Mouse (Mus musculus): ENCODE measurements around the gene Zfand6. TPM values are rescaled to one million over a fixed set of nuclear protein-coding genes. Genes with fewer than 3 reads are reported as not detected.

The Zfand6 gene
- 100 to 1,000 TPM; 128 to 258 (median 201) TPM for total RNA-seq (2018; cell fraction: chromatin; rRNA removed)
- total RNA-seq (2018; cell fraction: cytosol; rRNA removed) = 10 to 100 TPM; 51.3 to 94.8 (median 82.6) TPM
- 100 to 1,000 TPM; 128 to 273 (median 176) TPM for total RNA-seq (2018; cell fraction: nucleus; rRNA removed)
- polyA plus RNA-seq (2018) = 74.4 to 111 TPM (median 77.4 TPM) in 3 replicates

DNA sequence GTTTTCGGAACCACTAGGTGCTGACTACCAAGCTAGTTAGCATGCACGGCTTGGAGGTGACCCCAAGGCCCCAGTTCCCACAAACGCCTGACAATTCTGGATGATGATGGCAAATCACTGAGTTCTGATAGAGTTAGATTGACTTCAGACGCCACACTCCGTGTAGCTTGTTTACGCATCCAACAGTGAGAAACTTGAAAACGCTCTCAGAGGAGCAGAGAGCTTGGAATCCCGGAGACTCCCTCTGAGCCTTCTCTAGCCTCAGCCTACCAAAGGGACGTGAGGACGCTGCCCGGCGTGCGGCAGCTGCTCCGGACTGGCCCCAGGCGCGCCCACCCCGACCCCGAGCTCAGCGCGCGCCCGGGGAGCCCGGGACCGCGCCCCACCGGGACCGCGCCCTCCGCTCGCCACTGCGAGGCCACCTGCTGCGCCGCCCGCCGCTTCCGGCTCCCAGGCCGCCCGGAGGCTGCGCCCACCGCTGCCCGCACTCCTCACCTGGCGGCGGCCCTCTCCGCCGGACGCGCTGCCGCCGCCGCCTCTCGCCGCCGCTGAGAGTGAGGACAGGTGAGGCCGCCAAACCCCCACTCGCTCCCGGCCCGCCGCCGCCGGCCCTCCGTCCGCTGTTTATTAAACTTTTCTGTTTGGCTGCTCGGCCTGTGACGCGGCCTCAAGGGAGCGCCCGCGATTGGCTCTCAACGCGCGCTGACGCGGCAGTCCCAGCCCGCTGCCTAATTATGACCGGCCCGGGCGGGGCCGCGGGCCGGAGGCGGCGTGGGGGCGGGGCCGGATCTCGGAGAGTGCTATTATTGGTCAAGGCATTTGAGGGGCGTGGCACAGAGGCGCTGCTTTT lies at the start of gene Zfand6:
Gene Zfand6 (minus strand): TSS at position 709 of the 850 bp plus-strand sequence.
- WGBS (ENCODE audit: missing documents) = under 1% methylated on average over 41 of the region's 87 CpGs
- peak within 1 kb of the TSS; percentile 79 for H3K27ac ChIP-seq
- peak within 1 kb of the TSS; percentile 79 for H3K4me3 ChIP-seq (ENCODE audit: inconsistent target)
- H3K79me2 ChIP-seq (ENCODE audit: inconsistent target) = peaks cover 46% of the 10 kb centered on the region
- no peaks in the 10 kb centered on the region for H3K36me3 ChIP-seq (ENCODE audit: inconsistent target)

DNA sequence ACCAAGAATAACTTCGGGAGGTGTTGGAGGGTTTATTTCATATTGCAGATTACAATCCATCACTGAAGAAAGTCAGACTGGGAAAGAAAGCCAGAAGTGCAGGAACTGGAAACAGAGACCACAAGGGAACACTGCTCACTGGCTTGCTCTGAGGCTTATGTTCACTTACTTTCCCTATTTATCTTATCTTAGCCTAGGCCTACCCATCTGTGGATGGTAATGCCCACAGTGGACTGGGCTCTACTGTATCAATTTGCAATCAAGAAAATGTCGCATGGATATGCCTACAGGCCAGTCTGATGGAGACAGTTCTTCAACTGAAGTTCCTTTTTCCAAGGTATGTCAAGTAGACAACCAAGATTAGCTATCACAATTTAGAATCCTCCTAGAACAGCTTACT lies 47.0 kb upstream of the Zfand6 start:
- 100% methylated on average over 2 of the region's 2 CpGs for WGBS (ENCODE audit: missing documents)
- Histone ChIP-seq H3K36me3 (ENCODE audit: inconsistent target) (no peaks in the 10 kb centered on the region), H3K79me2 (ENCODE audit: inconsistent target) (no peaks in the 10 kb centered on the region), H3K4me3 (ENCODE audit: inconsistent target) (no peak overlapping the region), H3K27ac (no peak overlapping the region)

DNA sequence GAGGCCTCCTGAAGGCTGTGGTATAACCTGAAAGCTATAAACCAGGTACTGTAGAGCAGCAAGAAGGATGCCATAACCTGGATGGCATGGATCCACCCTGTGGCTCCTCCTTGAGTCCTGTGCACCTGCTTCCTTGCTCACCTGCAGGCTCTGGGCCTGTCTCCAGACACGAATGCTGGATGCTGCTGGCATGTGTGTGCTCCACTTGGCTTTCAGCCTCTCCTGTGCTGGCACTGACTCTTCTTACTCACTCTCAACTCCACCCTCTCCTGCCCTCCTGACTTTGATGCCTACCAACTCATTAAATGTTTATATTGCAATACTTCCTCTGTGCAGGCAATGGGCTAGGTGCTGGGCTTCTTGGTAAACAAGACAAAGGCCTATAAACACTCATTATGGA lies 43.3 kb upstream of the Zfand6 start:
- no peaks in the 10 kb centered on the region for H3K36me3 ChIP-seq (ENCODE audit: inconsistent target)
- H3K79me2 ChIP-seq (ENCODE audit: inconsistent target) = no peaks in the 10 kb centered on the region
- H3K27ac ChIP-seq = no peak overlapping the region
- H3K4me3 ChIP-seq (ENCODE audit: inconsistent target) = no peak overlapping the region
- WGBS (ENCODE audit: missing documents) = 71% methylated on average over 1 of the region's 1 CpGs

DNA sequence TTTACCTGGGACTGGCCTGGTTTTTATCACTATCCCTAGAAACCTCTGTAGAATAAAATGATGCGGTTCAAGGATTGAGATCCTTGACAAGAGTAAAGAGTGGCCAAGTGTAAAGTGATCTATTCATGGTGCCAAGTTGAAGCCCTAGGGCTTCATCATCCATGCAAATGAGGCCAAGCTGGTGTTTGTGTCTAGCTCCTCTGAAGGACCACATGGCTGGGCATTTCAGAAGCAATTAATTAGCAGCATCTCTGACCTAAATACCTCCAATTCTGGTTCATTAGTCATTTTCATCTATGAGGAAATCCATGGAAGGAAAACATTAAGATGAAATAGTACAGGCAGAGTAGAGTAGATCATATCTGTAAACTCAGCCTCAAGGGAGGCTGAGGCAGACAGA lies 42.3 kb upstream of the Zfand6 start:
- H3K36me3 ChIP-seq (ENCODE audit: inconsistent target) = no peaks in the 10 kb centered on the region
- H3K4me3 ChIP-seq (ENCODE audit: inconsistent target) = no peak overlapping the region
- WGBS (ENCODE audit: missing documents) = 88% methylated on average over 1 of the region's 1 CpGs
- no peaks in the 10 kb centered on the region for H3K79me2 ChIP-seq (ENCODE audit: inconsistent target)
- no peak overlapping the region for H3K27ac ChIP-seq

DNA sequence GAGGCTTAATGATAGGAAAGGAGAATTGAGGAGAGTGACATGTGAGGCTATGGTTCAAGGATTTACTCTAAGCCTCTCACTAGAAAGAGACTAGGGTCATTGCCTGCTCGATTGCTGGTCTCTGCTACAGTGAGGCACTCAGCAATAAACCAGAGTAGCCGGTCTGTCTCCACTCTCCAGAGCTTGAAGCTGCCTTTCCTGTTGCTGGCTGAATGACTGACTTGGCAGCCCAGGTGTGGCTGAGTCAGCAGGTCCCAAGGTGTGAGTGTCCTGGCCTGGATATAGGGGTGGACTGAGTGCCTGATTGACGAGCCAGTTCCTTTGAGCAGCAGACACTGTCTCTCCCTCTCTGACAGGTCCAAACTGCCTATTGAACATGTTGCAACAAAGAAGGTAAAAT lies 41.3 kb upstream of the Zfand6 start:
- Histone ChIP-seq H3K27ac (no peak overlapping the region), H3K79me2 (ENCODE audit: inconsistent target) (no peaks in the 10 kb centered on the region), H3K36me3 (ENCODE audit: inconsistent target) (no peaks in the 10 kb centered on the region), H3K4me3 (ENCODE audit: inconsistent target) (no peak overlapping the region)
- WGBS (ENCODE audit: missing documents) = 86% methylated on average over 3 of the region's 3 CpGs

DNA sequence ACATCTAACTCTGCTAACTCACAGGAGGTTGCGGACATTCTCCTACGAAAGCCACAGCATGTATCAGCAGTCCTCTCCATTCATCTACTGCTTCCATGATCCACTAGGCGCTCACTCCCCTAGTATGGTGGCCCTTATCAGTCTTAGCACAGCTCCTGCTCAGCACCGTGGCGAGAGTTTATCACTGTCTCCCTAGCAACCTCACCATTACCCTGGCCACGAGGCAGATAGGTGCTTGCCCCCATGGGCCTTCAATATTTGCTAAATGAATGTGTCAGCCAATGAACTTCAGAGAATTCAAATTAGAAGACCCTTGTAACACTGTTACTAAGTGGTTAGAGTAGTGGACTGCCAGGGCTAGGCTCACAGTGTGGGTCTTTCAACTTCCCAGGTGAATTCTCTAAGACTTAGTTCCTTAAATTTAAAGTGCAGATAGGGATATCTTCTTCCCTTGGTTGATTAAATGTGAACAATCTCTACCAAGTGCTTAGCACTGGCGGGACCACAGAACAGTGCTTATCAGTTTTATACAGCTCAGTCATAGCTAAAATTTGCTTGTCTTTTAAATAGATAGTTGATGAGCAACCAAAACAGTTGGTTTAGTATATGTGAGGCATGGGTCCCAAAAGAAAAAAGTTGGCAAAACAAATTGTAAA lies 33.2 kb upstream of the Zfand6 start:
- WGBS (ENCODE audit: missing documents) = 88% methylated on average over 7 of the region's 7 CpGs
- no peak overlapping the region for H3K27ac ChIP-seq
- H3K79me2 ChIP-seq (ENCODE audit: inconsistent target) = no peaks in the 10 kb centered on the region
- H3K4me3 ChIP-seq (ENCODE audit: inconsistent target) = no peak overlapping the region
- no peaks in the 10 kb centered on the region for H3K36me3 ChIP-seq (ENCODE audit: inconsistent target)

DNA sequence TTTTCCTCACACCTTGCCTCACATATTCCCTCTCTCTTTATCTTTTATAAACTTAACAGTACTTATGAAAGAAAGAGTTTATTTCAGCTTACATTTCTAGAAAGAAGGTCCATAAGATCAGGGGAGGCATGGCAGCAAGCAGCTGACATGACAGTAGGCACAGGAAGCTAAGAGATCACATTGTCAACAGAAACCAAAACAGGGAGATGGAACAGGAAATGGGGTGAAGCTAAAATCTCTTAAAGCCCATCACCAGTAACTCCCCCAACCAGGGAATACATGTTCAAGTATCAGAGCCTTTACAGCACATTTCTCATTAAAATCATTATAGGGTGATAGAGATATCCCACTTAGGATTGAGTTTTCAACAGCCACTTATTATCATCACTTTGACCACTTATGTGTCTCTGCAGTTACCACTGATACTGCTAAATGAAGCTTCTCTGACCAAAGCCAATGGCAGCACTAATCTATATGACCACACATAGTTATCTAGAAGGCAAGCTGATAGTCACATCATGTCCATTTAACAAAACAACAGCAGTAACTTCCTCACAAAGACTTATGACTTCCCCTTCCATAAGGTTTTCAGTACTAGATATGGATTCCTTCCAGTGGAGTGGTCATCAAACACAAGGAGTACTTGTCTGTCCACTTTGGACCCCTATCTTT lies 20.7 kb upstream of the Zfand6 start:
- no peaks in the 10 kb centered on the region for H3K79me2 ChIP-seq (ENCODE audit: inconsistent target)
- H3K27ac ChIP-seq = no peak overlapping the region
- H3K4me3 ChIP-seq (ENCODE audit: inconsistent target) = no peak overlapping the region
- H3K36me3 ChIP-seq (ENCODE audit: inconsistent target) = no peaks in the 10 kb centered on the region

DNA sequence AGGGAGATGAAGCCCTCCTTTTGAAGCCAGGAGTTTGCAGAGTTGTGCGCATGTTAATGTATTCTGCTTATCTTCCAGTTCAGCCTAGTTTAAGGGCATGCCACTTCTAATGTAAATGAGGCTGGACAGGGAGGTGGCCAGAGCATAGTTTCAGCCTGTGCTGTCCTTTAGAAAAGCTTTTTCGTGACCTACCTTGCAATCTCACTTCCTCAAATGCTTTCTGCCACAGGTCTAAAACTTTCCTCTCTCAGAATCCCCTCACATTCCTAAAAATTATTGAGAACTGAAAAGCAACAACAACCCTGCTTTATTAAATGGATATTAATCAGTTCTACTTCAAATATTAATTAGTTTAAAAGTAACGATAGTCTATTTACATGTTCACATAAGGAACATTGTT lies 17.1 kb upstream of the Zfand6 start:
- 81% methylated on average over 3 of the region's 3 CpGs for WGBS (ENCODE audit: missing documents)
- Histone ChIP-seq H3K36me3 (ENCODE audit: inconsistent target) (no peaks in the 10 kb centered on the region), H3K27ac (no peak overlapping the region), H3K79me2 (ENCODE audit: inconsistent target) (no peaks in the 10 kb centered on the region), H3K4me3 (ENCODE audit: inconsistent target) (no peak overlapping the region)

DNA sequence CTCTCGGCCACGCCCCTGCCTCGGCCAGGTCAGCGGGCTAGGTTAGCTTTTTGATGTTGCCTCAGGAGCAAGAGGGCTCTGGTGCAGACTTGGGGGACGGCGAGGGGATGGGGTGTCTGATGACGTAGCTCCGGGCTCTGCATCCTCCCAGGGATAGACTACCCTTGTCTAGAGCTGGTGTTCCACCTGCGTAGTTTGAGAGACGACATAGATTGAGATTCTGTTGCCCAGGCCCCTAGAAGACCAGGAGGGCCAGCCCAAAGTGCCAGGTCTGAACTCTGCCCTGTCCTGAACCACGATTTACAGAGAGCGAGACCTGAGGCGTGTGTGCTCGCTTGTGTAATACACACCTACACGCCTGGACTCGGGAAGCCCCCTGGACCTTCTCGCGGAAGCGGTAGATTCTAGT lies 346 bp upstream of the Zfand6 start:
- H3K4me3 ChIP-seq (ENCODE audit: inconsistent target) = peak overlapping the region; percentile 33
- H3K27ac ChIP-seq = no peak overlapping the region
- H3K36me3 ChIP-seq (ENCODE audit: inconsistent target) = no peaks in the 10 kb centered on the region
- 17% methylated on average over 17 of the region's 19 CpGs for WGBS (ENCODE audit: missing documents)
- peaks cover 40% of the 10 kb centered on the region for H3K79me2 ChIP-seq (ENCODE audit: inconsistent target)

DNA sequence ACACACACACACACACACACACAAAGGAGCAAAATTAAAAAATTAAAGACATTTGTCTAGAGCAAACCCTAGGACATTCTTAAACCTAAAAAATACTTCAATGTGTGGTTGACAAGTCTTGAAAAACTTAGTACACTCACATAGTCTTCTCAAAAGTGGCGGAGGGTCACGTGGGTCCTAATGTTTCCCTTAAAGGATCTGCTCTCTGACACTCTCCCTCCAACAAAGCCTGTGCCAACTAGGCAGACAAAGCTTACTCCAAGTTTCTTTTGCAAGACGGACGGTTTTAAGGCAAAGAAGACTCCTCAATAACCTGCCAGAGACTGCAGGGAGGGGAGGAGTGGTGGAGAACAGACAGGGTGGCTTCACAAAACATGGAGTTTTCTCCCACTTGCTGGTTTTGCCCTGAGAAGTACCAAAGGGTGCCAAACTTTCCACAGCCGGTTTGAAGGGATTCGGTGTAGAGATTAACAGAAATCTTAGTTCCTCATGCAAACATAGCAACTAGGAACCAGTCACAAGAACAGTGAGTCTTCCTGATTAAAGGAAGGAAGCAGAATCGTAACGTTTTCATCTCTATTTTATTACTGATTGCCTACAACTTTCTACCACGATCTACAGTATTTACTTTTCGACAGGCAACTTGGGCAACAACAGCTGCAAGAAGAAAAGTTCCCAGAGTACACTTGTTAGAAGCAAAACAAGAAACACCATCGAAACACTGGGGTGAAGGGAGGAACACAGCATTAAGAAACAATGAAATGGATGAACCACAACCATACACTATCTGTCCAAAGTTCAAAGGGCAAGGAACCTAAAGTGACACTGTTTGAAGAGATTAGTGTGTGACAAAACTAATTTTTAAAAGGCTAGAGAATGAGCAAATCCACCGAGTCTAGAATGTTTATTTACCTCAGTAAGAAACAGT lies 1.8 kb downstream of the Zfand6 start:
- Histone ChIP-seq H3K36me3 (ENCODE audit: inconsistent target) (no peaks in the 10 kb centered on the region), H3K4me3 (ENCODE audit: inconsistent target) (peak overlapping the region; percentile 79), H3K27ac (peak overlapping the region; percentile 79), H3K79me2 (ENCODE audit: inconsistent target) (peaks cover 62% of the 10 kb centered on the region)
- 13% methylated on average over 12 of the region's 12 CpGs for WGBS (ENCODE audit: missing documents)

DNA sequence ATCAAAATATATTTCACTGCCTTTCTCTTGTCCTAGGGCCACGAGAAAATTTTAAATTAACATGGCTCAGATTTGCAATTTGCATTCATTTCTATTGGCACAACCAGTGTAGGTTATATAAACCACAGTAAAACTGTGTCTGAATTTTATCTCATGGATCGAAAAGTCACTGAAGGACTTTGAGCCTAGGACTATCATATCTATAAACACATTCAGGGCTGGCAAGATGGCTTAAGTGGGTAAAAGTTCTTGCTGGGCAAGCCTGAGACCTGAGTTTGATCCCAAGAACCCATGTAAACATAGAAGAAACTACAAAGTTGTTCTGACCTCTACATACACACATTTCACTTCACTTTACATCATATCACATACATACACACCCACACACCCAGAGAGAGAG lies 3.4 kb downstream of the Zfand6 start:
- 83% methylated on average over 2 of the region's 2 CpGs for WGBS (ENCODE audit: missing documents)
- Histone ChIP-seq H3K79me2 (ENCODE audit: inconsistent target) (peaks cover 77% of the 10 kb centered on the region), H3K36me3 (ENCODE audit: inconsistent target) (no peaks in the 10 kb centered on the region), H3K27ac (no peak overlapping the region), H3K4me3 (ENCODE audit: inconsistent target) (no peak overlapping the region)

DNA sequence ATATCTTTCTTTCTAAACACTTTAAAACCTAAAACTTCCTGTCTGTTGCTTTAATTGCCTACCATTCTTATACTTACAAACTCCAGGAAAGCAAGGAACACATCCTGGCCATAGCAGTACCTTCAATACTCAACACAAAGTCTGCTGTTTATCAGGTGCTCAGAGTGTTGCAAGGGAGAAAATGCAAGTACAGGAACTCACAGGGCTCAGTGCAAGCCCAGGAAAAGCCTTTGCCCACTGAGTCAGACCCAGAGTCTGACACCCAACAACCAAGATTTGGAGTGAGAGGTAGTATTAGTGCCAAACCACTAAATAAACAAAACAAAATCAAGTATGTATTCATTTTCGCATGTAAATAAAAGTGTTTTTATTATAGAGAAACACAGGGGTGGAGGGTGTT lies 5.1 kb downstream of the Zfand6 start:
- H3K36me3 ChIP-seq (ENCODE audit: inconsistent target) = no peaks in the 10 kb centered on the region
- H3K79me2 ChIP-seq (ENCODE audit: inconsistent target) = peaks cover 94% of the 10 kb centered on the region
- 89% methylated on average over 1 of the region's 1 CpGs for WGBS (ENCODE audit: missing documents)
- no peak overlapping the region for H3K27ac ChIP-seq
- no peak overlapping the region for H3K4me3 ChIP-seq (ENCODE audit: inconsistent target)

DNA sequence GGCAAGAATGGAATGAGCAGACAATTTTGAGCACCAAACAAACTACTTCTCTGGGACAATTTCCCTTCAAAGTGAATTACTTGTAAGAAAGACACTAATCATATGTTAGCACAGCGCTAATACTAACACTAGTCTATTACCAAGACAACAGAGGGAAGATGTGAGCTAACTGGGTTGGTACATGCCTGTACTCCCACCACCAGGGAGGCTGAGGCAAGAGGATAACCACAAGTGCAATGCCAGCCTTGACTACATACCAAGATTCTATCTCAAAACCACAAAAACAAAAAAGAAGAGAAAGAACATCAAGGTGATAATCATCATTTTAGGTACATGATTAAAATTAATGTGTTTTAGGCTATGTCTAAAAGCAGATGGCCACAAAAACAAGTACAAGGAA lies 8.2 kb downstream of the Zfand6 start:
- H3K36me3 ChIP-seq (ENCODE audit: inconsistent target) = no peaks in the 10 kb centered on the region
- H3K27ac ChIP-seq = no peak overlapping the region

DNA sequence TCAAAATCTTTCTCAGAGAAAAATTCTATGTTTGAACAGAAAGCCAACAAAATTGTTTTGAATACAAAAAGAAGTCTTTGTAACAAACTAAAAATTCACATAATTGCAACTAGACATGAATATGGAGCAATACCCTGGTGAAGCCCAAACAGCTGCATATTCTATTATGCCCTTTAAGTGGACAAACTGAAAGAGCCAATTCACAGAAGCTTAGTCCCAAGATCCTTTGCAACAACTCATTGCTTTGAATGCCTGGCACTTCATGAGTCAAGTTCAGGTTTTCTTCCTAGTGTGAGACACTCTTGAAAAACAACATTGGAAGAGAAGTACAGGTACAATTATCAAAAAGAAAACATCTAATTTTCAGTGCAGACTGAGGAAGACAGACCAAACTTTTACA lies 8.8 kb downstream of the Zfand6 start:
- Histone ChIP-seq H3K36me3 (ENCODE audit: inconsistent target) (no peaks in the 10 kb centered on the region), H3K27ac (no peak overlapping the region)

More for the DNA sequence above, 8.2 kb downstream of the Zfand6 start:
- WGBS (ENCODE audit: missing documents) = 100% methylated on average over 1 of the region's 1 CpGs
- H3K79me2 ChIP-seq (ENCODE audit: inconsistent target) = peaks cover 100% of the 10 kb centered on the region
- H3K4me3 ChIP-seq (ENCODE audit: inconsistent target) = no peak overlapping the region

More for the DNA sequence above, 8.8 kb downstream of the Zfand6 start:
- Histone ChIP-seq H3K4me3 (ENCODE audit: inconsistent target) (no peak overlapping the region), H3K79me2 (ENCODE audit: inconsistent target) (peaks cover 100% of the 10 kb centered on the region)

Data from macrophage (primary cell).